Mouse (Mus musculus): ENCODE data around the gene Mmadhc. TPM values are rescaled to one million over a fixed set of nuclear protein-coding genes. Genes with fewer than 3 reads are reported as not detected.

The Mmadhc gene
- polyA plus RNA-seq, 1 experiment, result 34.5 TPM

DNA sequence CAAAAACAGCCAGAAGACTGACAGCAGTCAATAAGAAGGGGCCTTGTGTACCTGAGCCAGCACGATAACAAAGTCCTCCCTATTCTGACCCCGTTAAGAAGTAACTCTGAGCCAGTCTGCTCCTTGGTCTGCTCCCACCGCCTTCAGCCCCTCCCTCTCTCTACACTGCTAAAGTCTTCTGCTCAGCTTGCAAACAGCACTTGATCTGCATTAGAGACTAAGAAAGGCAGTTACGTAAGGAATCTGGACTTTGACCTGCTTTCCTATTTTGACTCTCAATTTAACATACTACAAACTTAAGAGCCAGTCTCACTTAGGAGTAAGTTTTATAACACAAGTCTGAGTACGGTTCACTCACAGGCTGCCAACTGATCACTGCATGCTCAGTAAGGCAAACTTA is 12.6 kb downstream of the Mmadhc start:
- TF ChIP-seq GATA1 (IDR thresholded peaks at IDR 0.05; ENCODE audit: low read length), result no peak

DNA sequence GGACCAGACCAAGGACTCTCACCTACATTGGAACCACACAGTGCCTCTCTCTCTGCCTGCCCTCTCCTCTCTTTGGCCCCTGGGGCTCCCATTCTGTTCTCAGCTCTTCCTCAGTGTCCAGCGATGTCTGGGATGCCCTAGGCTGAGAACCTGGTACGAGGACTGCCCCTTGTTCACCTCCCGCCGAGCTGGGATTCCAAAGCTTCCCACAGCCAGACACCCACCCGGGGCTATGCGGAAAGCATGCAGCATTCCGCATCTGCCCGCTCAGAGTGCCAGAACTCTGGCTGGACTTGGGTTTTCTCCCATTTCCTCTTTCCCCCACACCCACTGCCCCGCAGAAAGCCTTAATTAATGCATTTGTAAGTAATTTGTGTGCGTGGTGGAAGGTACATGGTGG is 19.9 kb downstream of the Mmadhc start:
- no peak for TF ChIP-seq GATA1 (IDR thresholded peaks at IDR 0.05; ENCODE audit: low read length)

DNA sequence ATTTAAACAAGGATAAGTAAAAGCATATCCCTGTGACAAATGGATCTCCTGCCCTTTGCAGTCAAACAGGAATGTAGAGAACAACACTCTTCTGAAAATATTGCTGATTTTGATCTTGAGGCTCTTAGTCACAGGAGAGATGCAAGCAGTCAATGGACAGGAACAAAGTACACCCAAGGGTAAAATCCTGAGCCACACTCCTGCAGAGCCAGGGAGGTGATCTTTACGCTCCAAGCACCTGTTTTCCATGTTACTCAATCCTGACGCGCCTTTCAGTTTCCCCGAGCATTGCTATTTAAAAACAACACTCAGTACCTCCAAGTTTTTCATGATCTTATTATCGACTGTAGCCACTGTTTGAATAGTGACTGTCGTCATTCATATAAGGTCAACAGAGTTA is 23.2 kb downstream of the Mmadhc start:
- no peak for TF ChIP-seq GATA1 (IDR thresholded peaks at IDR 0.05; ENCODE audit: low read length)

DNA sequence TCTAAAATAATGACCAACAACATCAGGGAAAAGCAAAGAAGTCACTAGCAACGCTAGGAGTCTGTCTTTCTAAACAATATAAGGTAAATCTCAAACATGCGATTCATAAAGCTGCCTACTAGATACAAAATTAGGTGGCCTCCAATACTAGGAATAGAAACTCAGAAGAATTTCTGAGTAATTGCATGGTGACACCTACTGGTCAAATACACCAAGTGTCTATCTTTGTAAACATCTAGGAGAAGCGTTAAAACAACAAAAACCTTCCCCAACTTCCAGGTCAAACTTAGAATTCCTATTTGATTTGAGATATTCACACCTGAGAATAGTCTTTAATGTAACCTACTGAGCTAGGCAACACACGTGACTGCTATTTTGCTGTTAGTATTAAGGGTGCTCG is 24.4 kb downstream of the Mmadhc start:
- TF ChIP-seq GATA1 (IDR thresholded peaks at IDR 0.05; ENCODE audit: low read length), result no peak

DNA sequence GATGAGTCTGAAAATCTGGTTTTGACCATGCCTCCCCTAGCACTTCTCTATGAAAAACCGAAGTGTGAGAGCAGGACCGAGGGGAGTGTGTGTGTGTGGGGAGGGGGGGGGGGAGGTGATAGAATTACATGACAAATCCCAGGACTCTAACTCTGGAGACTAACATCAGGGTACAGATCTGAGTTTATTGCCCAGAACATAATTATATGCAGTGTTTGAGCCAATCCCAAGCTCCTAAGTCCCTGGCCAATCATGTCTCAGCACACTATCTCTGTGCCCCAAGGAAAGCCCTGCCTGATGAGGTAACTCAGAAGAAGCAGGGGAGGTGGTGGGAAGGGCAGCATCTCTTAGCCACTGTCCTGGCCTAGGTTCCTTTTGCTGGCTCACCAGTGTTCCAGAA is 28.1 kb downstream of the Mmadhc start:
- no peak for TF ChIP-seq GATA1 (IDR thresholded peaks at IDR 0.05; ENCODE audit: low read length)

DNA sequence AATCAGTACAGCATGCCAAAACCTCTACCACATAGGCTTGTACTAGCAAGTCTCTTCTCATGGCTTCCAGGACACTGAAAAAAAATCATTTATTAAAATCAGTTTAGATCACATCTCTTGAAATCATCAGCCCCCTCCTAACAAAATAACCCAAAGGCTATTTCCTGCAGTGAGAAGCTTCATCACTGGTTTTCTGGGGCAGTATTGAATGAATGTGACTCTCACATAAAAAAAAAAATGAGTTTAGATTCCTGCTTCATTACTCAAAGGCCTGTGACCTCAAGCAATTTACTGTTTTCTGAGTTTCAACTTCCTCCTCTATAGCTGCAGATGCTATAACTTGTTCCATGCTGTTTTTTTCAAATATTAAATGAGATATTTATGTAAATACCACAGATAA is 29.6 kb downstream of the Mmadhc start:
- TF ChIP-seq GATA1 (IDR thresholded peaks at IDR 0.05; ENCODE audit: low read length), result no peak

DNA sequence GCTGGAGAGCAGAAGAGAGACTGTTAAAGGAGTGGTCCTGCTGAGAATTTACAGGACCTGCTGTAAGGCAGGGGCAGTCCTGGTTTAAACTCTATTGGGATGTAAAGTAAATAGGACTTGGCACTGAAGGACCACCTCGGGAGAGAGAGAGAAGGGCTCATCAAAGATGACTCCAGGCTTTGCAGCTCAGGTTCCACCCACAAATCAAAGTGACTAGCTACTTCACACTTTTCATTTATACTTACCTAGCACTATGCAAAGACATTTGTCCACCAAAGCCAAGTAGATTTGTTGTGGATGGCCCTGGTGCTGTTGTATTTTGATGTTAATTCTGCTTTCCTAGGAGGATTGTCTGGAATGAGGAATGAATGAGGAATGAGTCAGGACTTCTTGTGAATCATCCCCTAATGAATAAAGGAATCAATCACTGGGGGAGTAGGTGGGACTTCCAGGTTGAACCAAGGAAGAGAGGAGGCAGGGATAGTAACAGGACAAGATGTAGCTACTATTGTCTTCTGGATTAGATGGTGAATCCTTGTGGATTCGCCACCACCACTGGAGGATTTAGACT is 31.3 kb downstream of the Mmadhc start:
- no peak for TF ChIP-seq GATA1 (IDR thresholded peaks at IDR 0.05; ENCODE audit: low read length)

DNA sequence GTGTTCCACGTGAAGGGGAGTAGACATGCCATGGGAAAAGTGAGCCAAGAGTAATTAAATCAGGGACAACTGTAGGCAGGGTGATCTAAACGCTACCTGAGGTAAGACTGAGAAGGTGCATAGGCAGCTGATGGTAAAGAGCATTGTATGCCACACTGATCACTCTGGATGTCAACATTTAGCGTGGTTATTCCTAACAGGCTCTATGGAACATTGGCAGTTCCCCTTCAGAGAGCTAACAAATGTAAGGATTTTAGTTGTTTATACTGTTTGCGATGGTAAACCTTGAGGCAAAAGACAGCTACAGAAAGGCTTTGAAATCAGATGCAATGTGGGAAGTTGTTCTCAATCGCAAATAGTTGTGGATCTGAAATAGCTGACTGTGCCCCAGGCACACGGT is 32.5 kb downstream of the Mmadhc start:
- no peak for TF ChIP-seq GATA1 (IDR thresholded peaks at IDR 0.05; ENCODE audit: low read length)

DNA sequence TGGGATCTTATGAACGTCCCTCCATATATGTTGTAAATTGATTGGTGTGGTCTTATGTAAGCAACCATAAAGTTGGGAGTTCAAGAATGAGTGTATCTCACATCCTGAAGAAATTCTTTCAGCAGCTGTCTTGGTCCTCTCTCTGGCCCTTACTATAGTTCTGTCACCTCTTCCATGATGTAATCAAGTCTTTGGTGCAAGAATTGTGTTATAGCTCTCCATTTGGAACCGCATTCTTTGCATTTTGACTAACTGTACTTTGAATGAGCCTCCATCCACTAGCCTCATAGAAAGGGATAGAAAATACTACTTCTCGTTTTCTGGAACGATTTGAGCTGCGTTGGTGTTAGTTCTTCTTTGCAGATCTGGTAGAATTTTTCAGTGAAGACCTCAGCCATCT is 41.6 kb downstream of the Mmadhc start:
- no peak for TF ChIP-seq GATA1 (IDR thresholded peaks at IDR 0.05; ENCODE audit: low read length)

DNA sequence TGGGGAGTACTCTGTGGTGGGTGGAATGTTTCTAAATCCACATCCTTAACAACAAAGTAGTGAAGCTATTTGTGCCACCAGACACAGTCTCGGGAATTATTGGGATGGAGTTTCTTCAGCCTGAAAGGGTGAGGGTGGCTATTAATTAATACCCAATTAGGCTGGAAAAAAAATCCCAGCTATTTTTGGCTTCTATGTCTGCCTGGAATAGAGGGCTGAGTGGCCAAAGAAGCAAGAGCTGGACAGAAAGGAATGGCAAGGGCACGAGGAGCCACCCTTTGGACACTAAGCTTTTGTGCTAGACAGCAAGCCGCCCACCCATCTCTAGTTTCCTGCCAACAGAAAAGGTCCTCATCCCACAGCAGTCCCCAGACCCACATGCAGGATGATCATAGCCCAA is 48.0 kb downstream of the Mmadhc start:
- no peak for TF ChIP-seq GATA1 (IDR thresholded peaks at IDR 0.05; ENCODE audit: low read length)

DNA sequence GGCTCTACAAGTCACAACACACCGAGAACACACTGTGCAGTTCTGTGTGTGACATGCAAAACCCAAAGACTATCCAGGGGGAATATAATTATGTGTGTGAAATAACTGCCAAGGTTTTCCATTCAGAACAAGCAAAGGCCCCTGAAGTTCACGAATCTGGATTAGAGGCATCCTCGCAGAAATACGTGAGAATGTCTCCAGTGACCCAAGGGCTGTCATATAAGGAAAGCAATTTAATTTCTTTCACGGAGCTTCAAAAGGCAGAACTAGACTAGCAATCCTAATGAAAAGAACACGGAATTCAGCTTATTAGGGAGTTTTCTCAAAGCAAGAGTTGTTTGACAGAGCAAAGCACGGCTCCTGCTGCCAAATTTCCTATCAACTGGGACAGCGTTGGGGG is 63.1 kb downstream of the Mmadhc start:
- no peak for TF ChIP-seq GATA1 (IDR thresholded peaks at IDR 0.05; ENCODE audit: low read length)

Other genes with a start within 250 kb of the Mmadhc start
- gene Lypd6, start 230.4 kb downstream of the Mmadhc start, polyA plus RNA-seq (2012), result not detected in 2 replicates

Data from G1E-ER4 (cell line).